Mouse (Mus musculus): ENCODE results near the gene Mtmr6.
"Not testable (repeated sequence)": the region's sequence is repeated elsewhere in the genome, so short reads cannot be mapped to it uniquely, and the experiment has no call there.

GRCm38 (mm10) chr14:60340001-60340400 is 75.0 kb downstream of the Mtmr6 start:
- not testable (repeated sequence) for TF ChIP-seq POLR2A (IDR thresholded peaks at IDR 0.05; ENCODE audit: borderline replicate concordance, extremely low read depth, low read depth, low read length); CTCF (IDR thresholded peaks at IDR 0.05; ENCODE audit: insufficient read depth, low read length)
